Mouse (Mus musculus) lung, postnatal 14 days (tissue): ENCODE measurements around the gene Chrnb4.

ENCODE experiments used
- DNase-seq: peaks from one replicate; pipeline ENCODE4 v3.0.0; 2021

Gene Chrnb4

GRCm38 (mm10) chr9:55048211-55048880, at the start of gene Chrnb4:
Chrnb4 (minus strand) TSS chr9:55048779.
- no peak for DNase-seq

GRCm38 (mm10) chr9:55096870-55097269, 48.3 kb upstream of the Chrnb4 start:
- no peak for DNase-seq

DNA sequence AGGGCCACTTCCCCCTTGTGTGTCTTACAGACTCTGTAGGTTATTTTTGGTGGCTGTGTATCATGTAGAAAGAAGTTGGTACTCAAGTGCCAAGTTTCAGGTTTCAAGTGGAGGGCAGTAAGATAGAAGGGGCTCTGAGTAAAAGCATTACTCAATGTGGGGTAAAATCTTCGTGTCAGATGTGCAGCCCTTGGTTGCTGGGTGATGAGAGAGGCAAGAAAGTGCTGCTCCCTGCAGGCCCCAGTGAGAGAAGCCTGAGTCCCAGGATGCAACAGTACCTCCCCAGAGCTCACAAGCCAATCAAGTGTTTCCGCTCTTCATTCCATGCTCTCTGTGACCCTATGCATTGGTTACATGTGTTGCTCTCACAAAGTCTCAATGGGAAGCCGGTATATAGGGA, 47.5 kb upstream of the Chrnb4 start:
- DNase-seq, result no peak

DNA sequence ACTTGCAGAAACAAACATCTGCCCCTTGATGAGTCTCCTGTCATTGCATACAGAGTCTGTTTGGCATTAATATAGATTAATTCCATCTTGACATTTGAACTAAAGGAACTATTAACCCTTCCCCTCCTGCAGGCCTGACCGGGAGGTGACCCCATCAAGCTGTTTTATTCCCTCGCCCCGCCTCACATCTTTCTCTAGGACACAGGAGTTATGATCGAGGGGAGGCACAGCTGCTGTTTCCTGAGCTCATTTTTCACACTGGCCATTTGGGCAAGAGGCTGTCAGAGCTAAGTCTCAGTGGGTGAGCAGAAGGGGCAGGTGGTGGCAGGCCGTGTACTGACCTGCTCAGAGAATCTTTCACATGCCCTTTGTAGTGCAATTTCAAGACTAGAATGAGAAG, 41.6 kb upstream of the Chrnb4 start:
- DNase-seq, result no peak

- no peak for DNase-seq
Measured at GRCm38 (mm10) chr9:55089226-55089625, 40.6 kb upstream of the Chrnb4 start.

GRCm38 (mm10) chr9:55083154-55083913, 34.8 kb upstream of the Chrnb4 start:
- DNase-seq, result no peak

DNA sequence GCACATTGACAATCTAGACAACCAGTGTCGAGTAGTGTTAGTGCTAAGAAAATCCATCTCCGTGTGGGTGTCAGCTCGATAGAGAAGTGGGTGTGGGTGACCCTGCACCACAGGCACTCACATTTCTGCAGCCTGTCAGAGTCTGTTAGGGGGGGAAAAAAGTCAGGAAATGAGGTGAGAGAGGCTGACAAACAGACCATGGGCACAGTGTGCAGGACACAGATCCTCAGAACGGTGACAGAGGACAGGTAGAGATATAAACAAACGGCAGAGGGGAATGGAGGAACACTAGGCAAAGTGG, 19.3 kb upstream of the Chrnb4 start:
- no peak for DNase-seq

DNA sequence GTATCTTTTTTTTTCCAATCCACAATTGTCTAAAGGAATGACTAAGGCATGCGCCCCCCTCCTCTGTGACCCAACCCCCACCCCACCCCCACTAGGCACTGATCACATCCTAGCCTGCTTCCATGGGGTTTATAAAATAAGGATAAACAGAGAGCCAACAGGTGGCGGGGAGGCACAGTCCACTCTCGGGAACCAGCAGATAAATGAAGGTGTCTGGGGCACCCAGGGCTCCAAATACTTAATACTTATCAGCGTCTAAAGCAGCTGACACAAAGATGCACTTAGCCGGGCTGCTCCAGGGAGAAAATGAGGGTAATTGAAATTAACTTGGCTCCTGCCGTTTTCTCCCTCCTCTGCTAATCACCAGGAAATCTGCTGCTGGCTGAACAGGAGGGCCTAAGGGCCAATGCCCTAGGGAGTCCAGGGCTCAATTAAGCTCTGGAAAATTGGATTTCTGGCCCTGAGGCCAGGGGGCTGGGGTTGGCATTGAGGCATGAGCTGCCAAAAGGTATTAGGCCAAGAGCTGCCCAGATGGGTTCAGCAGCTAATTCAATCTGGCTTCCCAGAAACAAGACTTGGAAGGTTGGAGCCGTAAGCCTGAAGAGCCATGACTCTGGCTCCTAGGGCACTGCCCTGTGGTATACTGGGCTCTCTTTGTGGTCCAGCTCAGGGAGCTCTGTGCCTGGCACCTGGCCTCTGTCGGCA, 18.8 kb upstream of the Chrnb4 start:
- no peak for DNase-seq

- DNase-seq, result no peak
Measured at GRCm38 (mm10) chr9:55065241-55065640, 16.7 kb upstream of the Chrnb4 start.

DNA sequence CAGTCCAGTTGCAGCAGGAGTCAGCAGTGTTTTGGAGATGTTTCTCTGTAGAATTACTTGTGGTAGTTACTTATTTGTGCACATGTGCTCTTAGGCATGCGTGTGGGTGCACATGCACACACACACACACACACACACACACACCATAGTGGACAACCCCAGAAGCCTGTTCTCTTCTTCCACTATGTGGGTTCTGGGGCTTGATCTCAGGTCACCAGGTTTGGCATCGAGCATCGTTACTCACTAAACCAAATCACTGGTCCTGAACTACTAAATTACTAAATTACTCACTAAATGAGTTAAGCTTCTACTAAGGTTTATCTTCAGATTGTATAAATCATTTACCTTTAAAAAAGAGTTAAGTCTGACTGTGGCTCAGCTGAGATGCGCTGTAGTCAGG, 9.5 kb upstream of the Chrnb4 start:
- DNase-seq, result no peak

DNA sequence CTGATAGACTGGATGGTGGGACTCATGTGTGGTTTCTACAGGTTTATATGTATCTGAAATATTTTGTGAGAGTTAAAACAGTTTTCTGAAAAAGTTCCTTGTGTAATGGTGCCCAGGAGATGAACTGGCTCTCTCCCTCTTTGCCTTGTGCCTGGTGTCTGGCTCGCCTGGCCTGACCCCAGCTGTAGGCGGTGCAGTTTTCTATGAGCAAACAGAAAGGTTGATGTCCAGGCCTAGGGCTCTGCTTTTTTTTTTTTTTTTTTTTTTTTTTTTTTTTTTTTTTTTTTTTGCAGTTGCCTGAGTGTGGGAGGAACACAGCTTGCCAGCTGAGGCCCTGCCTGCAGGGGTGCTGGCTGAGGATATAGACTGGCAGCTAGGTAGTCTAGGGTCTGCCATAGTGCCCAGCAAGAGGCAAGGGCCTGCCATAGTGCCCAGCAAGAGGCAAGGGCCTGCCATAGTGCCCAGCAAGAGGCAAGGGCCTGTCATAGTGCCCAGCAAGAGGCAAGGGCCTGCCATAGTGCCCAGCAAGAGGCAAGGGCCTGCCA, 6.9 kb upstream of the Chrnb4 start:
- no peak for DNase-seq

- DNase-seq, result no peak
Measured at GRCm38 (mm10) chr9:55046764-55047163, 1.8 kb downstream of the Chrnb4 start.

- no peak for DNase-seq
Measured at GRCm38 (mm10) chr9:55045001-55045400, 3.6 kb downstream of the Chrnb4 start.

DNA sequence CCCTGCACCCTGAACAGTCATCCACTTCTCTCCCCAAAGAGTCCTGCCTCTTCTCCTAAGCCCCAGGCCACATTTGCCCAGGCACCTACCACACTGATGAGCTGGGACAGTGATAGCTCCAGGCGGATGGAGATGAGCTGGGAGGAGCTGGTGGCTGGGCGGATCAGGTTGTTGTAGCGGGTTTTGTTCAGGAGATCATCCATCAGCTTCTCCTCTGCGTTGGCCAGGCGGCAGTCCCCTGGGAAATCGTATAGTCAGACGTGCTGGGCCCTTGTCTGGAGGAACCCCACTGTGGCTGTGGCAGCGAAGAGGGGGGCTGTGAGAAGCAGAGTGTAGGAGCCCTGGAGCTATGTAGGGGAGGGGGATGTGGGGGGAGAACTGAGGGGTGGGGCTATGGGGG, 4.9 kb downstream of the Chrnb4 start:
- DNase-seq, result no peak

GRCm38 (mm10) chr9:55041389-55041788, 7.2 kb downstream of the Chrnb4 start:
- no peak for DNase-seq

DNA sequence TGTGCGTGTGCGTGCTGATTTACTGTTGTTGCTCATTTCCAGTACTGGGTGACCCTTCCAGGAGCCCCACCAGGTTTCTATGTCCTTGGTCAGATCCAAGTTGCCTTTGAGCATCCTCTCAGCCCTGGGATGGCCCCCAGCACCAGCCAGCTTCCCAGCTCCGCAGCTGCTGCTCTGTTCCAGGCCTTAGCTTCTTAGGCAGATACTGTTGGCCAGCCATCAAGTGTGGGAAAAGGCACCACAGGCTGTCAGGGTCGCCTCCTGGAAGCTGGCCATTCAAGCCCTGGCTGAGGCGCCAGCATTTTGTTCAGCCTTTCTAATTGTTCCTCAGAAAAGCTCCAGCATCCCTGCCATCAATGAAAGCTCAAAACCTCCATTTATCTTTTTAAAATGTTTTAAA, 8.6 kb downstream of the Chrnb4 start:
- DNase-seq, result no peak

- no peak for DNase-seq
Measured at GRCm38 (mm10) chr9:55038948-55039347, 9.6 kb downstream of the Chrnb4 start.

GRCm38 (mm10) chr9:55031435-55032167, 17.0 kb downstream of the Chrnb4 start:
- no peak for DNase-seq

- no peak for DNase-seq
Measured at GRCm38 (mm10) chr9:55026275-55026663, 22.3 kb downstream of the Chrnb4 start, which contains the start of gene Chrna3. Chrna3 (minus strand) TSS chr9:55026562.

DNA sequence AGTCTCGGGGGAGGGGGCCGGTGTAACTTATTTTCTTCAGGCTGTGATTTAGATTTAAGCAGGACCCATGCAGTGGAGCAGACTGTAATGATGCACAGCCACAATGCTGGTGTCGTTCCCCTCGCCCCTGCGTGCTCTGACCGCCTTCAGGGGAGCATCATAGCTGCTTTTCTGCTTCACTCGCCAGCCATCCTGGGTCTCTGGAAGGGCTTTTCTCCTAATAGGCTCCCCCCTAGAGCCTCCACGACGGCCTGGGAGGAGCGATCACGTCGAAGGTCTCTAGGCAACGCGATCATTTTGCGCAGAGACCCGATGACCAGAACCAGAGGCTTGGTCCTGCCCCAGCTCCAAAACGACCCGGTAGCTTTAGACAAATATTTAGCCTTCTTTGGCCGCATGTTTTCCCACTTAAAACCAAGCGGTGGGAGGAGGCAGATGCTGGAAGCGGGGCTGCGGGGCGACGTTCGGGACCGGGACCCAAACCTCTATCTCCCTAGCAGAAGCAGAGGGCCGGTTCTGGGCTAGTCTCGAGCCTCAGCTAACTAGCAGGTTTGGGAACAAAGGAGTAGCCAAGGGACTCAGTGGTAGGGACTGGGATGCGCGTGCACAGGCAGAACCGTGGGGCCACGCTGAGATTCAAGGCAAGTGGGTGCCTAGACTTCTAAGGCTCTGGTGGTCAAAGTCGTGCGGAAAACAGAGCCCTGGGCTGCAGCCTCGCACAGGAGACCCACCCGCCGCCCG, 22.9 kb downstream of the Chrnb4 start:
- DNase-seq, result no peak

DNA sequence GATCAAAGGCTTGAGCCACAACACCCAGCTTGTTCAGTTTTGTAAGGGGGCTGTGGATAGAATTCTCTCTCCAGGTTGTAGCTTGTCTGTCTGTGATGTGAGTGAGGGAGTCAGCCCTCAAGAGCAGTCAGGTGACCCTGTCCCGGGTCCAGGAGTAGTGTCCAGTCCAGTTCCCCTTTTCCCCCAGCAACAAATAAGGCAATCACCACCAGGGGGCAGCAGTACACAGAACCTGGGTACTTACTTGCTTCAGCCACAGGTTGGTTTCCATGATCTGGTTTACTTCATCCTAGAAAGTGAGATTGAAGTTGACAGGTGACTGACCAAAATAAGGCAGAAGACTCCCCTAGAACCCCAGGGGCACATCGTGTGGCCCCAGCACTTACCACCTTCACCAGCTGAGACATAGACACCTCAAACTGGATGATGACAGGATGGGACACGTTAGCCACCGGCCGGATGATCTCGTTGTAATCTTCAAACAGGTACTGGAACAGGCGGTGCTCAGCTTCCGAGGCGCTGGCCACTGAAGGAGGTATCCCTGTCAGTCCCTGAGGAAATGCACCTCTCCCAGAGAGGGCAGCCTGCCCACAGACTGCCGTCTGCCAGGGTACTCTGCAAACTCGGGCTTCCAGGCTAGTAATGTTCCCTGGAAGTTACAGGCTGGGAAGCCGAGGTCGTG, 24.5 kb downstream of the Chrnb4 start:
- DNase-seq, result peak; percentile 90

GRCm38 (mm10) chr9:55023326-55023725, 25.3 kb downstream of the Chrnb4 start:
- no peak for DNase-seq
